12 mouse cellular contexts compared by ENCODE assay signal in genomic region chr5:65015508-65015907, GRCm38 (mm10).
"Had no signal": no experiment of that assay in that cellular context is flagged by ENCODE, and none has a peak within 500 bp of the region (broad histone marks: within the 10 kb centered on the region; RNA-seq: fewer than 3 reads in every experiment).

No protein-coding gene starts in this region.

- DNase-seq: retina, postnatal 1 day; right cerebral cortex, adult 18-20 months; right cerebral cortex, postnatal 14 days; right cerebral cortex, postnatal 25 days; right cerebral cortex, postnatal 4 days; spleen, adult 18-20 months; thymus, adult 18-20 months; thymus, adult 2 months; thymus, postnatal 14 days; thymus, postnatal 25 days; thymus, postnatal 36 days; thymus, postnatal 4 days had no signal
